Mouse (Mus musculus): ENCODE data around the gene Fgfrl1. TPM values are rescaled to one million over a fixed set of nuclear protein-coding genes. Genes with fewer than 3 reads are reported as not detected.

Gene Fgfrl1
- total RNA-seq (2021): 10 to 100 TPM; 45.8 to 47.5 TPM
- long read RNA-seq, experiment 1, transcript Fgfrl1-201 (7 exons, 2,329 nt): major isoform, 18 of 29 reads
- long read RNA-seq, experiment 1, partial matches to known transcripts: 4 of 29 reads
- long read RNA-seq, experiment 1, other reads (novel, unspliced or antisense): 7 of 29 reads
- long read RNA-seq, experiment 2, transcript Fgfrl1-201 (7 exons, 2,329 nt): major isoform, 7 of 20 reads
- long read RNA-seq, experiment 2, partial matches to known transcripts: 4 of 20 reads
- long read RNA-seq, experiment 2, other reads (novel, unspliced or antisense): 9 of 20 reads

DNA sequence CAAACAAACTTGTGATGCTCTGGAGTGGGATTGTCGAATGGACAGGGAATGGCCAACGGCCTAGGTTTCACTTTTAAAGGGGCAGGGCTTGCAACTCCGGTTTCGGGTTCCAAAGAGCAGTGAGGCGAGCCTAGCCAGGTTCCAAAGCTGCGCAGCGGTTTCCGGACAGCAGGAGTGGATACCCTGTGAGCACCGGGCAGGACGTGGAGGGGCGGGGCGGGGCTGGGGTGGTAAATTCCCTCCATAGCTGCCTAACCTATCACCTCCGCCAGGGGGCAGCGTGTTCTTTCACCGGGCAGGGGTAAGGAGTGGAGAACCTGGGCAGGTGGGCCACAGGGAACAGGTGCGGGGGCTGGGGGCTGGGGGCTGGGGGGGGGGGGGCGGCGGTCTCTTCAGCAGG is at the start of gene Fgfrl1:
Fgfrl1 (plus strand) TSS at position 112 of the 400 bp plus-strand sequence.
- DNase-seq: peak; percentile 73 to 87

DNA sequence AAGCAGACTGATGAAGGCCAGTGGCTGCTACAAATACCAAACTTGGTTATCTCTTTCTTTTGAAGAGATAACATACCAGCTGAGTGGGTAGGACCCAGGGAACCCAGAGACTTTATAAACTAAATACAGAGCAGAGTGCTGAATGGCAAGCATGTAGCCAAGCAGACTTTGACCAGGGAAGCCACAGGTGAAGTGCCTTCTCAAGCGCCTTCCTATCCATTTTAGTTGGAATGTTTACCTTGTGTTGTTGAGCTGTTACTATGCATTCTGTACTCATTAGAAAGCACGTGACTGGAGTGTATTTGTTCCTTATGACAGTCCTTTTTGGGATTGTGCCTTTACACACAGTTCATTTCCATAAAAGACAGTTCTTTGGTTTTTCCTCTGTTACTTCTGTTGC is 48.5 kb upstream of the Fgfrl1 start:
- no peak for DNase-seq

DNA sequence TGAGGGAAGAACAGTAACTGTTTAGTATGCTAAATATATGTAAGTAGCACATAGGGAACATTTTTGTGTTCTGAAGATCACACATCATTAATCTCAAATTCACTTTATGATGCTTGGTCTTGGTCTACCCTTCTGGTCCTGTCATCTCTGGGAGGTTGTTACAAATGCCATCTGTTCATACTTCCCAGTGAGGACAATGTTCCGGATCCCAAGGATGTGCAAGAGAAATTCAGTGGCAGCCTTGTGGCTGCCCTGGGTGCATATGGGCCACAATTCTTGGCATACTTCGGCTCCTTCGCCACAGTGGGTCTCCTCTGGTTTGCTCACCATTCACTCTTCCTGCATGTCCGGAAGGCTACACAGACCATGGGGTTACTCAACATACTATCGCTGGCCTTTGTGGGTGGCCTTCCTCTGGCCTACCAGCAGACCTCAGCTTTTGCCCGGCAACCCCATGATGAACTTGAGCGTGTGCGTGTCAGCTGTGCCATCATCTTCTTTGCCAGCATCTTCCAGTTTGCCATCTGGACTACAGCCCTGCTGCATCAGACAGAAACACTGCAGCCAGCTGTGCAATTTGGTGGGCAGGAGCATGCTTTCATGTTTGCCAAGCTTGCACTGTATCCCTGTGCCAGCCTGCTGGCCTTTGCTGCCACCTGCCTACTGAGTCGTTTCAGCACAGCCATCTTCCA is 46.4 kb upstream of the Fgfrl1 start:
- no peak for DNase-seq

GRCm38 (mm10) chr5:108646343-108646660 is 45.9 kb upstream of the Fgfrl1 start:
- DNase-seq: no peak

DNA sequence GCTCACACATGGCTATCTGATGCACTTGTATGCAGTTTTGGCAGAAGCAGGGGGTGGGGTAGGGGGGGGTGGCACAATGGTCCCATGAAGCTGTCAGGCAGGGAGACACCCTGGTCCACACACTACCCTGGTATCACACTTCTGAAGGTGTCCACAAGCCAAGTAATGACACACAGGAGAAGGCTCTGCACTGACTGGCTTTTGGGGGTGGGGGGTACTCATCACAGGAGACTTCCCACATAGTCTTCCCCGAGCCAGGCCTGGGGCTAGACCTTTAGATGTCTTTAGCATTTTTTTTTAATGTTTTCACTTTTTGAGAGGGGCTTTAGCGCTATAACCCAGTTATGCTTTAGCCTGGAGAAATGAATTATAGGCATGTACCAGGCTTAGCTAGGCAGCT is 44.9 kb upstream of the Fgfrl1 start:
- DNase-seq: no peak

GRCm38 (mm10) chr5:108647820-108648465 is 44.2 kb upstream of the Fgfrl1 start:
- DNase-seq: no peak

- no peak for DNase-seq
Observed at GRCm38 (mm10) chr5:108648937-108649576, 43.1 kb upstream of the Fgfrl1 start.

GRCm38 (mm10) chr5:108650341-108650740 is 41.8 kb upstream of the Fgfrl1 start:
- no peak for DNase-seq

- no peak for DNase-seq
Observed at GRCm38 (mm10) chr5:108651136-108651720, 41.0 kb upstream of the Fgfrl1 start.

- peak; percentile 29 to 73 for DNase-seq
Observed at GRCm38 (mm10) chr5:108651823-108652222, 40.4 kb upstream of the Fgfrl1 start.

GRCm38 (mm10) chr5:108653341-108653740 is 38.8 kb upstream of the Fgfrl1 start:
- no peak for DNase-seq

- DNase-seq: no peak
Observed at GRCm38 (mm10) chr5:108654444-108654990, 37.7 kb upstream of the Fgfrl1 start.

DNA sequence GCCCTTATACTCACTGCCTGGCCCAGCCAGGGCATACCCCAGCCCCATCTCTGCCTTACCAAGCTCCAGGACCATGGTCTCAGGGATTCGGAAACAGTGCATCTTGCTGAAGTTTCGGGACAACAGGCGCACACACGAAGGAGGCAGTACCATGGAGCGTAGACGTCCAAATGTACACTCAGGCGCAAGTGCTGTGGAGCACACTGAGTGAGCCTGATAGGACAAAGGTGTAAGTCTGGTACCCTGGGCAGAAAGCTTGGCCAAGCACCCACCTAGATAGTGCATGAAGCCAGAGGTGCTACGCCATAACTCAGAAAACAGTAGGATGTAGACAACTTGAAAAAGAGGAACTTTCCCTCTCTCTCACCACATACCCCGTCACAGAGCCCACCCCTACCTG is 36.8 kb upstream of the Fgfrl1 start:
- no peak for DNase-seq

GRCm38 (mm10) chr5:108655891-108656650 is 36.1 kb upstream of the Fgfrl1 start:
- no peak for DNase-seq

GRCm38 (mm10) chr5:108657406-108657805 is 34.8 kb upstream of the Fgfrl1 start:
- DNase-seq: no peak

DNA sequence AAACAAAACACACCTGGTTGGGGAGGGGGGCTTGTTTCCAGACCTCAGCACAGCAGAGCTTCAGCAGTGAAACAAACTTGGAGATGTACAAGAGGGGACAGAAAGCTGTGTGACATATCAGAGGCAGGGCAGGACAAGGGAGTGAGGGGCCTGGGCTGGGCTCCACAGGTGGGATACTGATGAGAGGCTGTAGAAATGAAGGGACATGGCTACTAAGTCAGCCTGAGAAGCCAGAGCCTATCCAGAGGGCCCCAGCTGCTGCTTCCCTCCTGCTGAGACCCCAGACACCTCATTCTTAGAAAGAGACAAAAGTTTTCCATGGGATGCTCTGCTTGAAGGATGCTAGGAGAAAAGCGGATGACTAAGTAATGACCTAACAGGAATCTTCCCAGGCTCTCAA is 33.6 kb upstream of the Fgfrl1 start:
- no peak for DNase-seq

DNA sequence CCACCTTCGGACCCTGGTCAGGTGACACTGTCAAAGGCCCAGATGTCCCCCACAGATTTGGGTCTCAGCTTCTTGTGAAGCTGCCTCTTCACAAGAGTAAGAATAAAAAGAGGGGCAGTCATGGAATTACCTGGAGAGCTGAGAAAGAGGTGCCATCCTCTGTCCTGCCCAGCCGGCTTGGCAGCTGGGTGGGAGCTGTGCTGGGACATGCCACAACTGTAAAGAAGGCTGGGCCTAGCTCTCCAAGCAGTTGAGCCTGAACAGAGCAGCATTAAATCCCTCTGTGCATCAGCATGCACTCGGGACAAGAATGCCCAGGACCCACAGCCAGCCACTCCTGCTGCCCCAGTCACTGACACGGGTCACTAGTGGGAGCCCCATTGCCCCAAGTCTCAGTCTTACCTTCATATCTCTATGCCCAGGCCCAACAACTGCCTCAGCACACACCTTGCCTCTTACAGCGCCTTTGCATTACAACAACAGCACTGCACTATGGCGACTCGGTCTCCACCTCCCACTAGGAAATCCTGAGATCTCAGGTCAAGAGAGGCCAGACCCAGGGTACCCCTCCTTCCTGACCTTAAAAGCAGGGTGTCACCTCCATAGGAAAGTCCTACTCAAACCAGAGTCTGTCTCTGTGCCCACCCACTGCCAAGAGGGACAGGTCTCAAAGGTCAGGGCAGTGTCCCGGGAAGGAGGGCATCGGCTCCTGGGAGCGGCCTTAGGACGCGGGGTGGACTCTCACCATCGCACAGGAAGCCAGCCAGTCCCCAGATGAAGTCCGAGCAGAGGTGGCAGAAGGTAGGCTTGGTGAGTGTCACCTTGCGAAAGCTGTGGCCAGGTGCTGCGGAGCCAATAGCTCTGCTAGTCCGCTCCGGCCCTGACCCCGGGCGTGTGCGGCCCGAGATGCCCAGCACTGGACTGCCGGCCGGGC is 32.2 kb upstream of the Fgfrl1 start, which contains the start of gene Idua:
Idua (plus strand) TSS at position 634 of the 934 bp plus-strand sequence.
- peak in 1 of 2 experiments; percentile 39 for DNase-seq

DNA sequence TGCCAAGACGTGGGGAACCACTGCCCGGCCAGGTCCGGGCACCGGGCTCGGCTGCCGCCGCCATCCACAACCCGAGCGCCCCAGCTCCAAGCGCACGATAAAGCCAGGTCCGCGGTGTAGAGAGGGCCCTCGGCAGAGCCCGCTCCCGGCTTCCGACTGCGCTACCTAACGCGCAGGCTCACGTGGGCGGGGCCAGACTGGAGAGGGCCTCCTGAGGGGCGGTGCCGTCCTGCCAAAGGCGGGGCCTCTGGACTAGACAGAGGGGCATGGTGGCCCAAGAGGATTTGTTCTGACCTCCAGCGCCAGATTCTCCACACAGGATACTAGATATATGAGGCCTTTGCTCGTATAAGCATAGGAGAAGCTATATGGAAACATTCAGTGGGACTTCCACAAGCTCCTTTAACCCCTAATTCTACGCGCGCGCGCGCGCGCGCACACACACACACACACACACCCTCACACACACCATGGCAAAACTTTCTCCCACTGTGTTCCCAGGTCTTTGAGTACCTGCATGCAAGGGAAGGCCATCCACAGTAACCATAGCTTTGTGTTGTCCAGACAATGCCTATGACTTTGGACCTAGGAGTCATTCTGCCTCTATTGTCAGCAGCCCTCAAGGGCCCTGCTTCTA is 31.4 kb upstream of the Fgfrl1 start:
- peak; percentile 96 to 98 for DNase-seq

GRCm38 (mm10) chr5:108662772-108663171 is 29.4 kb upstream of the Fgfrl1 start:
- DNase-seq: no peak

- no peak for DNase-seq
Observed at GRCm38 (mm10) chr5:108665066-108665465, 27.1 kb upstream of the Fgfrl1 start.
